Mouse (Mus musculus): ENCODE measurements around the gene Snd1.

Snd1 gene

DNA sequence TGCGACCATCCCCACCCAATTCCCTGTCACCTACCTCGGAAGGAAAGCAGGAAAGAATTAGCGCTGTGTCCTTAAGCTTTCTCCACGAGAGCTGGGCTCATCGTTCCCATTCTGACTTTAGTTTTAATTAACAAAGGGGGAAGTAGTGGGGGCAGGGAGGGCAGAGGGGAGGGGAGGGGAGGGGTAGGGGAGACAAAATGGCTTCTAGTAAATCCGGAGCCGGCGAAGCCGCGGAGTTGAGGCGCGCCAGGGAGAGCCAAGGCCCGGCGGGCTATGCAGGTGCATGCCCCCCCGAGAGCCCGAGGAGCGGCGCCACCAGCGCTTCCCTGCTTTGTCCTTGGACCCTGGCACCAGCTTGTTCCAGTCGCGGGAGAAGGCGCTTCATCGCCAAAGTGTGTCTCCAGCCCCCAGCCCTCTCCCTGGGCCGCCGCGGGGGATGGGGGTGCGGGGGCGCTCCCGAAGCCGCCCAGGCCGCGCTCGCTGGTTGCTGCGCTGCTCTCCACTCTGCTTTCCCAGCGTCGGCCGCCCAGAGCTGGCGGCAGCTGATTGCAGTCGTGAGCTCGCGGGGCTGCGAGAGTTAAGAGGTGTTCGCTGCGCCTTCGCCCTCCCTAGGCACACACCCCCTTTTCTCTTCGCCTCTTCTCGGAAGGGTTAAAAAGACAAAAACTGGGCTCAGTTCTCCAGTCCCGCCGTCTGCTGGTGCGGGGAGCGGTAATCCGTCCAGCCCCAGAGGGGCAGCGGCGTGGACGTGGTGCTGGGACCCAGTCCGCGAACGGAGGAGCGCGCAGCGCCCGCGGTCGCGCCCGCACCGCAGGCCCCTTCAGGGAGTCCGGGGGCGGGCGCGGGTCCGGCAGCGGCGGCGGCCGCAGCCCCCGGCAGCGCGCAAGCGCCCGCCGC is 357.2 kb downstream of the Snd1 start:
- no peak for TF ChIP-seq GATA4 (IDR thresholded peaks at IDR 0.05; ENCODE audit: insufficient replicate concordance, low read length)

DNA sequence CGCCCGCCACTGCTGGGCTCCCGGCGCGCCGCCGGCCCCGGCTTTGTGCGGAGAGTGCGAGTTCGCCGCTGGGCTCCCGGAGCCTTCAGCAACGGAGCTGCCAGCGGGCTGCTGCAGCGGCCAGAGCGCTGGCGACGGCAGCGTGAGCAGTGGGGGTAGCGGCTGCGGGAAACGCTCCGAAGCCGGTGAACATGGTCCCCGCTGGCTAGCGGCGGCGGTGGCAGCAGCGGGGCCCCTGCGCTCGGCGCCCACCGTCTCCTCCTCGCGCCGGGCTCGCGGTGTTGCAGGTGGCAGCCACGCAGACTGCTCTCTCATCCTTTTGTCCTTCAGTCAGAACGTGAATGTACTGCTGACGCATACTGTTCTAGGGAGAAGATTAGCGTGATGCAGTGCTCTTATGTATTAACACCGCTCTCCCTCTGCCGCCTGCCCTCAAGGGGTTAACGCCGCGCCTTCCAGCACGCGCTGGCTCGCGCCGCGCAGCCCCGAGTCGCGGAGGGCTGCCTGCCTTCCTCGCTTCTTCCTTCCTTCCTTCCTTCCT is 357.9 kb downstream of the Snd1 start:
- no peak for TF ChIP-seq GATA4 (IDR thresholded peaks at IDR 0.05; ENCODE audit: insufficient replicate concordance, low read length)

DNA sequence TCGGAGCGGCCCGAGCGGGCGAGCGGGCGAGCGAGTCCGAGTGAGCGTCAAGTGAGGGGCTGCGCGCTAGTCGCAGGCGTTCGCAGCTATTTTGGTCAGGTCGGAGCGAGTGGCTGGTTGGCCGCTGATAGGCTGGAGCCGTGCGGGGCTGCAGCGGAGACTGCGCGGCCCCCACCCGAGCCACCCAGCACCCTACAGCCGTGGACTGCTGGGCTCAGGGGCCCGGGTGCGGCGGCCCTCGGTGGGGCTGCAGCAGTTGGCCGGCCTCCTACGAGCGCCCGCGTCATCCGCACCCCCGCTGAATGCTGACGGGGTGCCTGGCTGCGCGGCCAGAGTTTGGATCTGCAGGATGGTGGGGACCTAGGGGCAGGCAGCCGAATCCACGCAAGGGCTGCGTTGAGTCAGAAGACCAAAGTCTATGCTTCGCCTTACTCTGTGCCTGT is 358.5 kb downstream of the Snd1 start:
- TF ChIP-seq GATA4 (IDR thresholded peaks at IDR 0.05; ENCODE audit: insufficient replicate concordance, low read length): no peak

DNA sequence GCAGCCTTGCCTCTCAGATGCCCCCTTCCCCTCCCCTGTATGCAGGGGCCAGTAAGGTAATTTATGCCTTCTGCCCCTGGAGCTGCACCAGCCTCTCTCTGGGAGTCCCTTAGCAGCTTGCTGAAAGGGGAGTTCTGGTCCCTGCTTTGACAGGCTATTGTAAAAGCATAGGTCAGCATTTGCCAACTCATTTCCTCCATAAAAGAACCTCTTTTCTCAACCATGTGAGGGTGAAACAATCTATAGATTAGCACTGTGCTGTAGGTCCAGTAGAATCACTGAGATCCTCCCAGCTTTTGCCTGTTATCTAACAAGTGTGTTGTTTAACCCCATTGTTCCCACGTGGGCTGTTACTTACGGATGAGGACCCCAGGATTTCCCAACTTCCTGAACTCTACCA is 359.1 kb downstream of the Snd1 start:
- TF ChIP-seq GATA4 (IDR thresholded peaks at IDR 0.05; ENCODE audit: insufficient replicate concordance, low read length): no peak

DNA sequence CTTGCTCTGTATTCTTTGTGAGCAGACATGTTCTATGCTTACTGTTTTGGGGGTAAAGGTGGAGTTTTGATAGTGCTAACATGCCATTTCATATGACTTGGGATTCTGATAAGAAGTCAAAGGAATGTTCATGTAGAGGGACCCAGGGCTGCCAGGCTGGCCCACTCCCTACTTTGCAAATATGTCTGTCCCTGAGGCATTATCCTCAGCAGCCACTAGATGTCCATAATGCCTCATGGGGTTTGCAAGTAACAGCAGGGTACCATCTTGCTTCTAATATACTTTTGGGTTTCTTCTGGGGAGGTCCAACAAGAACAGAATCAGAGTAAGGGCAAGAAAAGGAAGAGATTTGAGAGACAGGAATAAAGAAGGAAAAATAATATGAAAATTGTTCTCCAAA is 361.7 kb downstream of the Snd1 start:
- TF ChIP-seq GATA4 (IDR thresholded peaks at IDR 0.05; ENCODE audit: insufficient replicate concordance, low read length): no peak

DNA sequence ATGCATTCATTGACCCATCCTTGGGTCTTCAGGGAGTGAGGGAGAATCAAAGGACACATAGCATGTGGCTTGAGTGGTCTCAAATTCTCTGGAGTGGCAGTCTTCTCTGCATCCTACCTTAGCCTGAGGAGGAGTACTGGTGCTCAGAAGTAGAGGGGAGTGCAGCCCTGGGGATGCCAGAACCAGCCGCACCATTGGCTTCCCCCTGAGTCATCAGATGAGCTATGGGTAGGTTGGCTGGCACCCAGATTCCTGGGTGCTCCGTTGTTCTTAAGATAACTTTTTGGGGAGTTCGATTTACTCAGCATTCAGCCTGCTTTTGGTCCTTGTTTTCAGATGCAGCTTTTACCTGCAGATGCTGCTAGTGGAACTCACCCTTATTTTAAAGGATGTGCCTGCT is 366.6 kb downstream of the Snd1 start:
- no peak for TF ChIP-seq GATA4 (IDR thresholded peaks at IDR 0.05; ENCODE audit: insufficient replicate concordance, low read length)

DNA sequence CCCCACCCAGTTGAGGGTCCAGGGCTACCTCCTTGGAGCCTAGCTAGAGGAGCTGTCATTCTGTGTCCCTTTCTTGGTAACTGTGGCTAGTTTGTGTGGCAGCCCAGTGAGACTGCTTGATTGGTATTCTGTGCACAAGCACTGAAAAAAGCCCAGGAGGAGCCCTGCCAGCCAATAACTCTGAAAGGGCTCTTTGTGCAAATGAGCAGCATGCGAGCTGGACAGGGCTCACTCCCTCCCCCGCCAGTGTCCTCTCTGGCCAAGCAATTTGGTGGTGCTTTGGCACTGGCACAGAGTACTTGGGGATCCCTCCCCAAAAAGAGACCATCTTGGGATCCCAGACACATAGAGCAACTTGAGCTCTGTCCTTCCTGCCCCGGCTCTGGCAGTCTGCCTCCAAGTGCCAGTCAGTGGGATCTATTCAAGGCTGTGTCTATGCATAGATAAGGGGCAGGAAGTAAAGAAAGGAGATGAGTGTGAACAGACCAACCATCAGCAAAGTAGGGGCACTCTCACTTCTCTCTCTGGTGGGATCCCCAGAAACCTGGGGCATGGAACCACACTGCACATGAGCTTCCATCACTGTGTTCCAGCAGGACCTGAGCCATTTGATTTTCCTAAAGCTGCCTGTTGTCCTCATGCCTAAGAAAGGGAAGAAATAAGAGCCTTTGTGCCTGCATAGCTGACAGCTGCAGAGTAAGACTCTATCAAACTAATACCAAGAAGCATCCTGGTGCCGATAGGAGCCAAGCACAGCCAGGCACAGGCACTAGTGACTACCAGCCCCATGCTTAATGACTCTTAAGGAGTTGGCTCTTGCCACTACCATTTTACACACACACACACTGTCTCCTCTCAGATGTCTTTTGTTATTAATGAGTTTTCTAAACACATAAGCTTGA is 367.7 kb downstream of the Snd1 start:
- no peak for TF ChIP-seq GATA4 (IDR thresholded peaks at IDR 0.05; ENCODE audit: insufficient replicate concordance, low read length)

DNA sequence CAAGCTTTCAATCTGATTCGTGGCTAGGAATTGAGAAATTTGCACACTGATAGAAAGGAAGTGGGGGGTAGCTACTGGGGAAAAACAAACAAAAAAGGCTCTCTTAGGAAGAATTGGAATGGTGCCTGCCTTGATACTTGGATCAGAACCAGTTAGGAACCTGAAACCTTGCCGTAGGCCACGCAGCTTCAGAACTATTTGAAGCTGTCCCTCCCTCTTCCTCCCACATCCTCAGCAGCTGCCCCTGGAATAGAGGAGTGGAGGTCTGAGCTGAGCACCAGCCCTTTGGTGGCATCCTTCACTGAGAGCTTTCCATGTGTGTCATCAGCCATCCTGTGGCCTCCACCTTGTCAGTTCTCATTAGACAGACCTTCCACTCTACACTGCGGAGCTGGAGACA is 370.7 kb downstream of the Snd1 start:
- TF ChIP-seq GATA4 (IDR thresholded peaks at IDR 0.05; ENCODE audit: insufficient replicate concordance, low read length): no peak

DNA sequence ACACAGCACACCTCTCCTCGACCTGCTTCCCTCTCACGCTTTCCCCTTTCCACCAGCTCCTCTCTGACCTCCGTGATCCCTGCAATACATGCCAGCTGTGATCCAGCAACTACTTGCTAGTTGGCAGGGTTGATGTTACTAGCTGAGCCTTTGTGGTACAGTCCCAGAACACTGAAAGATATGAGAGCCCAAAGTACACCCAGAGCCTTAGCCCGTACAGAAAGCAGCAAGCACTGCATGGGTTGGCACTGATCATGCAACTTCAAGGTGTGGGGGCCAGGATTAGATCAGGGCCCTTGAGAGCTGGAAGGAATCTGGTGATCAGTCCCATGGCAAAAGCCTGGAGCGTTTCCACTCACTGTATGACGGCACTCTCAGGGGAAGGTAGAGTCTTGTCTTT is 372.7 kb downstream of the Snd1 start:
- 0 out of 2 replicates have a peak, but pooled peaks have one; percentile 22 for TF ChIP-seq GATA4 (IDR thresholded peaks at IDR 0.05; ENCODE audit: insufficient replicate concordance, low read length)

DNA sequence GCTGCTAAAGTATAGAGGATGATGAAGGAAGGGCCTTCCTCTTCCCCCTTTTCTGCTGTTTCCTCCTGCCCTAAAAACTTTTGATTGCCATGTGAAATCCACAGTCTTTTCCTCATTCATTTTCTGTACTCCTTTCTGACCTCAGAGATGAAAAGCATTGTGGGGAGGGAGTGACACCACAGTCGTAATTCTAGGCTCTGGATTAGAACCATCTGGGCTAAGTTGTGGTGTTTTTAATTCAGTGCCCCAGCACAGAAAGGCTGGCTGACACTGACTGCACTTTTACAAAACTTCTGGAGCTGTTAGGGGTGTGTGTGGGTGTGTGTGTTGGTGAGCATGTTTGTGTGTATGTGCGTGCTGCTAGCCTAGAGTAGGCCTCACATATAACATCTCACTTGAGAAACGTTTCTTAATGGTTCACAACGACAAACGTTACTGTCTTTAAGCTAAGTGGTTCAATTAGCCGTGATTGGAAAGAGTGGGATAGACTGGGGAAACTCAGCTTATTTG is 373.4 kb downstream of the Snd1 start:
- no peak for TF ChIP-seq GATA4 (IDR thresholded peaks at IDR 0.05; ENCODE audit: insufficient replicate concordance, low read length)

DNA sequence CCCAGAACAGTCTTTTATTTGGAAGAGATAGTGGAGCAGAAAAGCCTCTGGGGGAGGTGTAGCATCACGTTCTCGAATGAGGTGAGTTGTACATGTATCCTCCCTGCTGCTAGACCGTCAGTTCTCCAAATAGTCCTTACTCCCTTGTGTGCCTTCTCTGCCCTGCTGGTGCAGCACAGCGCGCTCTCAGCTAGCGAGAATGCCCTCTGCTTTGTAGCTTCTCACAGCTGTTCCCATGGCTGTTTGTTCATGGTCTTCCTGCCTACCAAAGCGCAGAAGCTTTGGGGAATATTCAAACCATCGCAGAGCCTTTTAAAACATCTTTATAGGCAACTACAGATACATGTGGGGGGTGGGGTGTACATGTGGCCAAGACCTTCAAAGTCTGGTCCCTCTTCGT is 374.0 kb downstream of the Snd1 start:
- no peak for TF ChIP-seq GATA4 (IDR thresholded peaks at IDR 0.05; ENCODE audit: insufficient replicate concordance, low read length)

DNA sequence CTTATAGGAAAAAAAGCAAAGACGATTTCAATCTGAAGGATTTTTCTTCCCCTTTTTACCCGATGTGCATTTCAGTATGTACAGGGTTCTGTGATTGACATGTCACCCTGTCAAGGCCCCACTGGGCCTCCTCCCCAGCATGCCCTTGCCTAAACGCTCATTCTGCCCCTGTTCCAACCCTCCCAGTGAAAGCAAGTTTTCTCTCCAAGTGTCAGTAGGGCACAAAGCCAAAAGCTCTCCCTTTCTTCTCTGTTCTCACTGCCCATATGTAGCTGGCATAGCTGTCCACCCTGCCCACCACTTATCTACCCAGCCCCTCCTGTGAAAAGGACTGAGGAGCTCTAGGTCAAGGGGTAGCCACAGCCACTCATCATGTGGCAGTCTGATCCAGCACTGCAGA is 374.4 kb downstream of the Snd1 start:
- no peak for TF ChIP-seq GATA4 (IDR thresholded peaks at IDR 0.05; ENCODE audit: insufficient replicate concordance, low read length)

DNA sequence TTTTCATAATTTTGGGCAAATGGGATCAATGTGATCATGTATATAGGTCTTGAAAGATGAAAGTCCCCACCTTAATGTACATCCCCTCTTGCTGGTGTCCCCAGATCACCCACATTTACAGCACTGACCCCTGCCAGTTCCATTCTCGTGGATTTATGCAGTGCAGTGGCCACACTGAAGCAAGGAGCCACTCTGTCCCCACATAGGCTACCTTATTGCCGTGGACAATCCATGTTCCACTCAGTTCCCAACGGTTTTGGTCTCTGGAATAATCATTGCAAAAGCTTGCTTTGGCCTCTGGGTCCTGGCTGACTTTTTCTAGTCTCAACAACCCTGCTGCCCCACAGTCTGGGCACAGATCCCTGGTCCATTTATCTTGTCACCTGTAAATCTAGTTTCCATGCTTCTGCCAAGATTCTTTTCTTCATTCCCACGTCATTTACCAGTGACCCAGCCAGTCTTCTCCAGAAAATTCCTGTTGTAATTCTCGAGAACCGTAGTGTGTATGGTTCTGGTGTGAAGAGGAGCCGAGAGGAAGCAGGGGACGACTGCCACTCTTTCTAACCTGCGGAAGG is 375.5 kb downstream of the Snd1 start:
- TF ChIP-seq GATA4 (IDR thresholded peaks at IDR 0.05; ENCODE audit: insufficient replicate concordance, low read length): no peak

DNA sequence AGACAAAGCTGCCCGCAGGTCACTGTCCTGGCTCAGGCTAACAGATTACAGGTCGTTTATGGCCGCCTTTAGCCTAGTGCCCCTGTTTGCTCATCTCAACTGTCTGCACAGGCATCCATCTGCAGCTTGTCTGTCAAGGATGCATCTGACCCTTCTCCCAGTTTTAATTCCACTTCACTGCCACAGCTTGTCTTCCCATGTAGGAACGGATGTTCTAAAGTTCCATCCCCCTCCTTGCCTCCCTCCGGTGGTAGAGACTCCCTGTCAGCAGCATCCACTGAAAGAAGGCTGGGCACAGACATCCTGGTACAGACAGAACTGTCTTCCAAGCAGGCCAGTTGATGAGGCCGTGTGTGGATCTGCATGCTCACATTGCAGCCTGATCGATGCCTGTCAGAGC is 377.4 kb downstream of the Snd1 start:
- no peak for TF ChIP-seq GATA4 (IDR thresholded peaks at IDR 0.05; ENCODE audit: insufficient replicate concordance, low read length)

DNA sequence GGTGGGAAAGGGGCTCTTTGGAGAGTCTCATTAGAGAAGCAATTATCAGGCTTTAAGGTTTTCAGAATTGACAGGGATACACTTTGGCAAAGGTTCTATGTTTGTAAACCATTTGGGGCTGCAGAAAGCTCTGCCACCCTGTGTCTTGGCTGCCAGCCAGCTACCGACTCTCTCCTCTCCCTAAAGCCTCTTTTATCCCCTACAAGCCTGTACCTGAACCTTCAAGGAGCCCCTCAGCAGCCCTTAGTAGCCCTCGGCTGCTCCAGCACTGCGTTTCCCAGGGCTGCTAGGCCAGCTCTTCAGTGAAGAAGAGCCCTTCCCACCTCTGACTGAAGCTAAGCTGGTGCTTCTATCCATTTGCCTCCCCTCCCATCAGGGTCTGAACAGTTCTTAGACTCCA is 378.2 kb downstream of the Snd1 start:
- TF ChIP-seq GATA4 (IDR thresholded peaks at IDR 0.05; ENCODE audit: insufficient replicate concordance, low read length): no peak

Data from liver, adult (tissue).